Mouse (Mus musculus) ES-E14 (cell line): ENCODE measurements around the gene Vps13d.

Source experiments
- CHD2 ChIP-seq: IDR thresholded peaks from 2 replicates; pipeline ENCODE4 v1.6.1; 2014; ENCODE audit warnings: mild to moderate bottlenecking, low read depth, low read length, inconsistent platforms
- MAFK ChIP-seq: IDR thresholded peaks from 2 replicates; pipeline ENCODE4 v1.6.1; 2014; ENCODE audit warnings: mild to moderate bottlenecking, low read depth, low read length, inconsistent platforms; ENCODE audit not compliant: insufficient read depth
- ZNF384 ChIP-seq: IDR thresholded peaks from 2 replicates; pipeline ENCODE4 v1.6.1; 2012; ENCODE audit warnings: low read depth, low read length, inconsistent platforms

DNA sequence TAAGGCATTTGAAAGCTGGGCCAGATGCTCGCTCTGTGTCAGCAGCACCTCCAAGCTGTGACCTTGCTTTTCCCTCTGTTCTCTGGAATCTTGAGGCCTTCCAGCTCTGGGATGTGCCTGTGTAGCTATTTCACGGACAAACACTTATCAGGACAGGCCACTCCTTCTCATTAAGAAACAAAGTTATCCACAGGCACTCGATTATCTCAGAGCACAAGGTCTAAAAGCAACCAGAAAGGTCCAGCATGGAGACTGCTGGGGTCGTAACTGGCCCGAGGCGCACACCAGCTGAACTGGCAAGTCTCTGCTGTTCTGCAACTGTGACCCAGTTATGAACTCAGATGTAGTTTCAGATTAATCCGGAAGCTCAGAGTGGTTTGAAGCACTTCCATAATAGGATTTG is 168.4 kb downstream of the Vps13d start:
- no peak for TF ChIP-seq ZNF384
- no peak for TF ChIP-seq CHD2
- no peak for TF ChIP-seq MAFK
